Mouse (Mus musculus): ENCODE results near the gene Mgat5b. TPM values are rescaled to one million over a fixed set of nuclear protein-coding genes. Genes with fewer than 3 reads are reported as not detected.

Mgat5b gene
- polyA plus RNA-seq, 2 experiments = 0.78 to 3.6 TPM

DNA sequence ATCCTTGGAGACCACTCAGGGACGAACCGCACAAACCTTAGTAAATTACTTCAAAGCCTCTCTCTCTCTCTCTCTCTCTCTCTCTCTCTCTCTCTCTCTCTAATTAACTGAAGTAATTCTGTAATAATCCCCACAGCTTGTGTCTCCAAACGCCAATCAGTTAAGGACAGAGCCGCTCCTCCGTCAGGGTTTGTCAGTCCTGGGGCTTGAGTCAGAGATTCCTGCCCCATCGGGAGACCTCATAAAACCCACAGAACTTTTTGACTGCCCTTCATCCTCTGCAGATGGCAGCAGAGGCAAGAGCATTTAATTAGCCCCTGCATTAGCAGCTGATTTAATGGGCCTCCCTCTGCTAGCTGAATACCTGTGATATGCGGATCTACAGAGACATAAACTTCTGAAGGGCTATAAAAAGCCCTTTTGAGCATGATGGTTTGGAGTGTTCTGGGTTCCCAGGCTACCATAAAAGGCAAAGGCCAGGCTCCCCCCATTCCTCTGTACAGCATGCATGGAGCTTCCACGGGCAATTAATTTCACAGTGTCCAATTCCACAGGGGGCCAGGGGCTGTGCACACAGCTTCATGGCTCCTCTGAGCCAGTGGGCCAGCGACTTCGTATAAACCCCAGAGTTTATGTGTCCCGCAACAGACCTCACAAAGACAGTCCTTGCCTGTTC is 117.1 kb downstream of the Mgat5b start:
- Histone ChIP-seq H3K4me3 (replicated peaks; ENCODE audit: low read length) (no peak overlapping the region), H3K9me3 (ENCODE audit: control insufficient read depth, low read length) (no peaks in the 10 kb centered on the region), H3K27ac (replicated peaks; ENCODE audit: low read depth, low read length) (no peak overlapping the region), H3K4me2 (replicated peaks; ENCODE audit: low read depth, low read length, severe bottlenecking) (no peak overlapping the region), H3K9ac (ENCODE audit: low read depth, low read length, severe bottlenecking) (no peak overlapping the region), H3K27me3 (ENCODE audit: control insufficient read depth, insufficient read depth, low read length) (no peaks in the 10 kb centered on the region), H3K4me1 (ENCODE audit: control insufficient read depth, insufficient read depth, low read length) (peaks cover 20% of the 10 kb centered on the region), H3K36me3 (ENCODE audit: control insufficient read depth, insufficient read depth, low read length) (no peaks in the 10 kb centered on the region)
- DNase-seq (ENCODE audit: low spot score) (no peak), ATAC-seq (ENCODE audit: low FRiP score, low read depth) (no peak)
- no peak for TF ChIP-seq POLR2A (IDR thresholded peaks at IDR 0.05; ENCODE audit: borderline replicate concordance, extremely low read depth, insufficient read depth, insufficient read length)
- WGBS = 15% methylated on average over 11 of the region's 11 CpGs

Other genes with a start within 250 kb of the Mgat5b start
- not detected in 2 replicates for gene St6galnac1, start 143.4 kb upstream of the Mgat5b start, polyA plus RNA-seq (2012; rRNA removed)
- not detected in 2 replicates for gene St6galnac1, start 143.4 kb upstream of the Mgat5b start, polyA plus RNA-seq (2014; fragmentation: Nextera tagmentation; extraction: Ambion mirVana)
- gene Mxra7, start 90.8 kb upstream of the Mgat5b start, polyA plus RNA-seq (2012; rRNA removed) = 20.8 and 21.9 TPM in 2 replicates
- 11.0 and 13.9 TPM in 2 replicates for gene Mxra7, start 90.8 kb upstream of the Mgat5b start, polyA plus RNA-seq (2014; fragmentation: Nextera tagmentation; extraction: Ambion mirVana)
- 51.0 and 54.9 TPM in 2 replicates for gene Mettl23, start 75.6 kb upstream of the Mgat5b start, polyA plus RNA-seq (2012; rRNA removed)
- 77.9 and 84.1 TPM in 2 replicates for gene Mettl23, start 75.6 kb upstream of the Mgat5b start, polyA plus RNA-seq (2014; fragmentation: Nextera tagmentation; extraction: Ambion mirVana)
- gene Jmjd6, start 75.4 kb upstream of the Mgat5b start, polyA plus RNA-seq (2012; rRNA removed) = 51.2 and 57.0 TPM in 2 replicates
- 68.0 and 77.8 TPM in 2 replicates for gene Jmjd6, start 75.4 kb upstream of the Mgat5b start, polyA plus RNA-seq (2014; fragmentation: Nextera tagmentation; extraction: Ambion mirVana)
- 35.0 and 41.5 TPM in 2 replicates for gene Mfsd11, start 66.4 kb upstream of the Mgat5b start, polyA plus RNA-seq (2012; rRNA removed)
- gene Mfsd11, start 66.4 kb upstream of the Mgat5b start, polyA plus RNA-seq (2014; fragmentation: Nextera tagmentation; extraction: Ambion mirVana) = 46.0 and 47.2 TPM in 2 replicates
- gene Srsf2, start 65.8 kb upstream of the Mgat5b start, polyA plus RNA-seq (2012; rRNA removed) = 791 and 910 TPM in 2 replicates
- 776 and 780 TPM in 2 replicates for gene Srsf2, start 65.8 kb upstream of the Mgat5b start, polyA plus RNA-seq (2014; fragmentation: Nextera tagmentation; extraction: Ambion mirVana)
- 72.5 and 85.2 TPM in 2 replicates for gene Sec14l1, start 196.3 kb downstream of the Mgat5b start, polyA plus RNA-seq (2012; rRNA removed)
- 38.7 and 40.3 TPM in 2 replicates for gene Sec14l1, start 196.3 kb downstream of the Mgat5b start, polyA plus RNA-seq (2014; fragmentation: Nextera tagmentation; extraction: Ambion mirVana)

Data from limb, embryonic 14.5 days (tissue).